Mouse (Mus musculus): ENCODE results near the gene Rnf128. TPM values are rescaled to one million over a fixed set of nuclear protein-coding genes. Genes with fewer than 3 reads are reported as not detected.

Gene Rnf128
- polyA plus RNA-seq, 1 experiment from 2014 or later, result 1.2 TPM

GRCm38 (mm10) chrX:139640418-139640817 lies 77.3 kb downstream of the Rnf128 start:
- ATAC-seq (ENCODE audit: low FRiP score, low read depth), result no peak
- H3K27me3 ChIP-seq (replicated peaks), result no peaks in the 10 kb centered on the region
- H3K4me3 ChIP-seq, result no peak overlapping the region
- no peaks in the 10 kb centered on the region for H3K9me3 ChIP-seq
- H3K36me3 ChIP-seq, result no peaks in the 10 kb centered on the region
- no peak overlapping the region for H3K4me2 ChIP-seq (replicated peaks)
- H3K9ac ChIP-seq, result no peak overlapping the region
- no peak overlapping the region for H3K27ac ChIP-seq
- H3K4me1 ChIP-seq, result no peaks in the 10 kb centered on the region

GRCm38 (mm10) chrX:139652226-139652625 lies 89.1 kb downstream of the Rnf128 start:
- H3K27ac ChIP-seq, result no peak overlapping the region
- H3K36me3 ChIP-seq, result no peaks in the 10 kb centered on the region
- H3K4me1 ChIP-seq, result no peaks in the 10 kb centered on the region
- no peak overlapping the region for H3K4me3 ChIP-seq
- H3K4me2 ChIP-seq (replicated peaks), result no peak overlapping the region
- WGBS, result 81% methylated on average over 5 of the region's 5 CpGs
- H3K9ac ChIP-seq, result no peak overlapping the region
- no peak for ATAC-seq (ENCODE audit: low FRiP score, low read depth)
- H3K9me3 ChIP-seq, result no peaks in the 10 kb centered on the region
- no peaks in the 10 kb centered on the region for H3K27me3 ChIP-seq (replicated peaks)

GRCm38 (mm10) chrX:139653292-139653691 lies 90.2 kb downstream of the Rnf128 start:
- no peak overlapping the region for H3K27ac ChIP-seq
- WGBS, result 97% methylated on average over 3 of the region's 3 CpGs
- no peaks in the 10 kb centered on the region for H3K27me3 ChIP-seq (replicated peaks)
- ATAC-seq (ENCODE audit: low FRiP score, low read depth), result no peak
- no peak overlapping the region for H3K4me2 ChIP-seq (replicated peaks)
- H3K9me3 ChIP-seq, result no peaks in the 10 kb centered on the region
- no peaks in the 10 kb centered on the region for H3K36me3 ChIP-seq
- H3K4me1 ChIP-seq, result no peaks in the 10 kb centered on the region
- H3K9ac ChIP-seq, result no peak overlapping the region
- H3K4me3 ChIP-seq, result no peak overlapping the region

- no peaks in the 10 kb centered on the region for H3K4me1 ChIP-seq
- no peak overlapping the region for H3K4me3 ChIP-seq
- no peak overlapping the region for H3K4me2 ChIP-seq (replicated peaks)
- H3K27ac ChIP-seq, result no peak overlapping the region
- no peaks in the 10 kb centered on the region for H3K9me3 ChIP-seq
- 76% methylated on average over 5 of the region's 5 CpGs for WGBS
- no peak for ATAC-seq (ENCODE audit: low FRiP score, low read depth)
- no peak overlapping the region for H3K9ac ChIP-seq
- no peaks in the 10 kb centered on the region for H3K27me3 ChIP-seq (replicated peaks)
- no peaks in the 10 kb centered on the region for H3K36me3 ChIP-seq
These were observed 91.4 kb downstream of the Rnf128 start for GRCm38 (mm10) chrX:139654350-139655063.

GRCm38 (mm10) chrX:139662111-139662510 lies 99.0 kb downstream of the Rnf128 start:
- Histone ChIP-seq H3K4me3 (no peak overlapping the region), H3K27ac (no peak overlapping the region), H3K4me2 (replicated peaks) (no peak overlapping the region), H3K36me3 (no peaks in the 10 kb centered on the region), H3K9me3 (no peaks in the 10 kb centered on the region), H3K9ac (no peak overlapping the region), H3K27me3 (replicated peaks) (no peaks in the 10 kb centered on the region), H3K4me1 (no peaks in the 10 kb centered on the region)
- 69% methylated on average over 1 of the region's 1 CpGs for WGBS
- ATAC-seq (ENCODE audit: low FRiP score, low read depth), result no peak

- no peak overlapping the region for H3K27ac ChIP-seq
- no peaks in the 10 kb centered on the region for H3K9me3 ChIP-seq
- no peak overlapping the region for H3K4me2 ChIP-seq (replicated peaks)
- H3K4me3 ChIP-seq, result no peak overlapping the region
- no peaks in the 10 kb centered on the region for H3K36me3 ChIP-seq
- H3K4me1 ChIP-seq, result no peaks in the 10 kb centered on the region
- ATAC-seq (ENCODE audit: low FRiP score, low read depth), result no peak
- no peak overlapping the region for H3K9ac ChIP-seq
- 86% methylated on average over 2 of the region's 2 CpGs for WGBS
- no peaks in the 10 kb centered on the region for H3K27me3 ChIP-seq (replicated peaks)
These were observed 102.7 kb downstream of the Rnf128 start for GRCm38 (mm10) chrX:139665829-139666228.

- ATAC-seq (ENCODE audit: low FRiP score, low read depth), result peak; percentile 32; the same call in 1 of the 2 replicates
- WGBS, result 16% methylated on average over 8 of the region's 8 CpGs
These were observed 121.3 kb downstream of the Rnf128 start for GRCm38 (mm10) chrX:139684410-139684774.

GRCm38 (mm10) chrX:139684775-139685695 lies 121.9 kb downstream of the Rnf128 start, which contains the start of gene Tbc1d8b:
TSS of gene Tbc1d8b (plus strand) at chrX:139684996.
- Histone ChIP-seq H3K27me3 (replicated peaks) (0 out of 2 replicates have a peak, but pooled peaks cover 8% of the 10 kb centered on the region), H3K4me1 (no peaks in the 10 kb centered on the region), H3K9me3 (no peaks in the 10 kb centered on the region), H3K27ac (no peak within 1 kb of the TSS), H3K9ac (peak within 1 kb of the TSS; percentile 29; the same call in 1 of the 2 replicates), H3K36me3 (no peaks in the 10 kb centered on the region), H3K4me3 (peak within 1 kb of the TSS; percentile 44), H3K4me2 (replicated peaks) (peak within 1 kb of the TSS; percentile 68)
- ATAC-seq (ENCODE audit: low FRiP score, low read depth), result peak; percentile 100
- 18% methylated on average over 43 of the region's 43 CpGs for WGBS

More at GRCm38 (mm10) chrX:139684410-139684774, 121.3 kb downstream of the Rnf128 start:
- Histone ChIP-seq H3K36me3 (no peaks in the 10 kb centered on the region), H3K27me3 (replicated peaks) (0 out of 2 replicates have a peak, but pooled peaks cover 8% of the 10 kb centered on the region), H3K4me1 (no peaks in the 10 kb centered on the region), H3K9ac (no peak overlapping the region), H3K9me3 (no peaks in the 10 kb centered on the region), H3K4me2 (replicated peaks) (peak overlapping the region; percentile 68), H3K4me3 (peak overlapping the region; percentile 44), H3K27ac (no peak overlapping the region)

- ATAC-seq (ENCODE audit: low FRiP score, low read depth), result no peak
- WGBS, result 95% methylated on average over 8 of the region's 8 CpGs
- Histone ChIP-seq H3K4me2 (replicated peaks) (no peak within 1 kb of the TSS), H3K27ac (no peak within 1 kb of the TSS), H3K27me3 (replicated peaks) (no peaks in the 10 kb centered on the region), H3K9ac (no peak within 1 kb of the TSS), H3K36me3 (no peaks in the 10 kb centered on the region), H3K9me3 (no peaks in the 10 kb centered on the region), H3K4me1 (no peaks in the 10 kb centered on the region), H3K4me3 (no peak within 1 kb of the TSS)
These were observed 151.3 kb downstream of the Rnf128 start, which contains the start of gene Gm15013 for GRCm38 (mm10) chrX:139714381-139714780. TSS of gene Gm15013 (minus strand) at chrX:139714481.

GRCm38 (mm10) chrX:139722350-139722749 lies 159.2 kb downstream of the Rnf128 start:
- WGBS, result 93% methylated on average over 2 of the region's 2 CpGs
- Histone ChIP-seq H3K27ac (no peak overlapping the region), H3K27me3 (replicated peaks) (no peaks in the 10 kb centered on the region), H3K4me3 (no peak overlapping the region), H3K4me2 (replicated peaks) (no peak overlapping the region), H3K9ac (no peak overlapping the region), H3K4me1 (no peaks in the 10 kb centered on the region), H3K36me3 (no peaks in the 10 kb centered on the region), H3K9me3 (no peaks in the 10 kb centered on the region)
- ATAC-seq (ENCODE audit: low FRiP score, low read depth), result no peak
